Mouse (Mus musculus) cerebellum, adult (tissue): ENCODE results near the gene Tmem231.

Experiments
- ATAC-seq: cut with Nextera tagmentation; 2 replicates; pipeline ENCODE4 v1.9.2; 2017; ENCODE audit warnings: mild to moderate bottlenecking, moderate library complexity, mixed read lengths; ENCODE audit not compliant: insufficient number of reproducible peaks, low FRiP score, low TSS enrichment

Gene Tmem231

GRCm38 (mm10) chr8:111933348-111934076 lies at the start of gene Tmem231:
Gene Tmem231, minus strand, starts transcription at chr8:111933881.
- ATAC-seq = peak; percentile 99

- ATAC-seq = peak; percentile 80
Observed at GRCm38 (mm10) chr8:111982116-111982515, 48.4 kb upstream of the Tmem231 start.

- ATAC-seq = no peak
Observed at GRCm38 (mm10) chr8:111978147-111978546, 44.5 kb upstream of the Tmem231 start.

GRCm38 (mm10) chr8:111976326-111976725 lies 42.6 kb upstream of the Tmem231 start:
- no peak for ATAC-seq

GRCm38 (mm10) chr8:111975706-111976105 lies 42.0 kb upstream of the Tmem231 start:
- ATAC-seq = no peak

GRCm38 (mm10) chr8:111974138-111974537 lies 40.5 kb upstream of the Tmem231 start:
- ATAC-seq = no peak

GRCm38 (mm10) chr8:111968991-111969390 lies 35.3 kb upstream of the Tmem231 start:
- no peak for ATAC-seq

GRCm38 (mm10) chr8:111968541-111968940 lies 34.9 kb upstream of the Tmem231 start:
- no peak for ATAC-seq

- no peak for ATAC-seq
Observed at GRCm38 (mm10) chr8:111967246-111967870, 33.7 kb upstream of the Tmem231 start.

GRCm38 (mm10) chr8:111964849-111965561 lies 31.3 kb upstream of the Tmem231 start:
- 0 out of 2 replicates have a peak, but pooled peaks have one; percentile 51 for ATAC-seq

- ATAC-seq = no peak
Observed at GRCm38 (mm10) chr8:111964351-111964750, 30.7 kb upstream of the Tmem231 start.

GRCm38 (mm10) chr8:111963546-111963945 lies 29.9 kb upstream of the Tmem231 start:
- ATAC-seq = no peak

- ATAC-seq = no peak
Observed at GRCm38 (mm10) chr8:111963091-111963490, 29.4 kb upstream of the Tmem231 start.

GRCm38 (mm10) chr8:111962589-111962988 lies 28.9 kb upstream of the Tmem231 start:
- no peak for ATAC-seq

GRCm38 (mm10) chr8:111961330-111961729 lies 27.6 kb upstream of the Tmem231 start:
- ATAC-seq = no peak

- no peak for ATAC-seq
Observed at GRCm38 (mm10) chr8:111960591-111961321, 27.1 kb upstream of the Tmem231 start.

- no peak for ATAC-seq
Observed at GRCm38 (mm10) chr8:111957231-111957630, 23.6 kb upstream of the Tmem231 start.

GRCm38 (mm10) chr8:111955879-111956278 lies 22.2 kb upstream of the Tmem231 start:
- no peak for ATAC-seq

- no peak for ATAC-seq
Observed at GRCm38 (mm10) chr8:111954844-111955594, 21.3 kb upstream of the Tmem231 start.

- peak; percentile 52; the same call in 1 of the 2 replicates for ATAC-seq
Observed at GRCm38 (mm10) chr8:111951936-111952335, 18.3 kb upstream of the Tmem231 start.
